Mouse (Mus musculus) stomach, embryonic 16.5 days (tissue): ENCODE data around the gene Clmn. TPM values are rescaled to one million over a fixed set of nuclear protein-coding genes. Genes with fewer than 3 reads are reported as not detected.
"Not testable (repeated sequence)": the region's sequence is repeated elsewhere in the genome, so short reads cannot be mapped to it uniquely, and the experiment has no call there.

Experiments
- ATAC-seq: fragments of 200-750 bp; cut with Nextera tagmentation; 2 replicates; pipeline ENCODE4 v1.8.0; 2017; ENCODE audit warnings: moderate number of reproducible peaks, moderate TSS enrichment; ENCODE audit not compliant: insufficient read depth, low FRiP score
- H3K27ac ChIP-seq: fragments of 300-500 bp; sonication (generic); 2 replicates; pipeline ENCODE4 v1.5.1; 2014; ENCODE audit warnings: low read length
- H3K27me3 ChIP-seq: fragments of 300-500 bp; sonication (generic); 2 replicates; pipeline ENCODE4 v1.6.1; 2014; ENCODE audit warnings: low read length, control low read depth, mixed read lengths; ENCODE audit not compliant: control insufficient read depth, insufficient read depth
- H3K36me3 ChIP-seq: fragments of 300-500 bp; sonication (generic); 2 replicates; pipeline ENCODE4 v1.6.1; 2014; ENCODE audit warnings: low read length; ENCODE audit not compliant: control insufficient read depth, insufficient read depth
- H3K4me1 ChIP-seq: fragments of 300-500 bp; sonication (generic); 2 replicates; pipeline ENCODE4 v1.6.1; 2014; ENCODE audit warnings: low read length, control low read depth, mixed read lengths; ENCODE audit not compliant: control insufficient read depth, insufficient read depth
- H3K4me2 ChIP-seq: fragments of 300-500 bp; sonication (generic); 2 replicates; pipeline ENCODE4 v1.6.1; 2014; ENCODE audit warnings: low read depth, low read length, mixed read lengths
- H3K4me3 ChIP-seq: fragments of 300-500 bp; sonication (generic); replicated peaks from 2 replicates; pipeline ENCODE4 v1.5.1; 2014; ENCODE audit warnings: mild to moderate bottlenecking, low read length
- H3K9ac ChIP-seq: fragments of 300-500 bp; sonication (generic); 2 replicates; pipeline ENCODE4 v1.6.1; 2014; ENCODE audit warnings: low read length
- H3K9me3 ChIP-seq: fragments of 300-500 bp; sonication (generic); replicated peaks from 2 replicates; pipeline ENCODE4 v1.6.1; 2016; ENCODE audit warnings: low read length, control low read depth; ENCODE audit not compliant: control insufficient read depth
- WGBS: fragments of 180-500 bp; shearing (Covaris S2); extraction: QIAGEN DNeasy Blood & Tissue Kit; methylation state at CpG from one replicate; pipeline ENCODE4 v1.1.7; 2014; 5-methylcytosine and 5-hydroxymethylcytosine counted together
- polyA plus RNA-seq: library from polyadenylated mRNA; unstranded; fragments of >200 nt; fragmentation: Nextera tagmentation; extraction: Ambion mirVana; gene quantifications from 2 replicates; pipeline ENCODE4 v1.2.1, GENCODE M21; 2015

Clmn gene
- polyA plus RNA-seq, 1 experiment from 2014 or later = 2.3 TPM

- no peak overlapping the region for H3K4me3 ChIP-seq
- ATAC-seq = no peak
- H3K9ac ChIP-seq = no peak overlapping the region
- H3K4me1 ChIP-seq = peaks cover 13% of the 10 kb centered on the region
- WGBS = 80% methylated on average over 17 of the region's 17 CpGs
- no peaks in the 10 kb centered on the region for H3K9me3 ChIP-seq
- H3K27ac ChIP-seq = no peak overlapping the region
- H3K27me3 ChIP-seq = no peaks in the 10 kb centered on the region
- H3K4me2 ChIP-seq = no peak overlapping the region
- H3K36me3 ChIP-seq = no peaks in the 10 kb centered on the region
These were observed 34.0 kb downstream of the Clmn start for GRCm38 (mm10) chr12:104830666-104831435.

GRCm38 (mm10) chr12:104830283-104830639 is 34.6 kb downstream of the Clmn start:
- ATAC-seq = no peak; the same call in 1 of the 2 replicates
- WGBS = 59% methylated on average over 7 of the region's 7 CpGs
- H3K27ac ChIP-seq = peak overlapping the region; percentile 46

GRCm38 (mm10) chr12:104829596-104830282 is 35.1 kb downstream of the Clmn start:
- peak overlapping the region; percentile 67 for H3K27ac ChIP-seq
- H3K27me3 ChIP-seq = no peaks in the 10 kb centered on the region
- no peaks in the 10 kb centered on the region for H3K36me3 ChIP-seq
- peak; percentile 83 for ATAC-seq
- peaks cover 22% of the 10 kb centered on the region for H3K4me1 ChIP-seq
- peak overlapping the region; percentile 38 for H3K9ac ChIP-seq
- no peak overlapping the region for H3K4me3 ChIP-seq
- H3K4me2 ChIP-seq = peak overlapping the region; percentile 15; the same call in 1 of the 2 replicates
- H3K9me3 ChIP-seq = no peaks in the 10 kb centered on the region
- 32% methylated on average over 6 of the region's 6 CpGs for WGBS

More at GRCm38 (mm10) chr12:104830283-104830639, 34.6 kb downstream of the Clmn start:
- no peak overlapping the region for H3K4me2 ChIP-seq
- H3K9ac ChIP-seq = no peak overlapping the region
- H3K27me3 ChIP-seq = no peaks in the 10 kb centered on the region
- H3K9me3 ChIP-seq = no peaks in the 10 kb centered on the region
- H3K4me3 ChIP-seq = no peak overlapping the region
- H3K36me3 ChIP-seq = no peaks in the 10 kb centered on the region
- peaks cover 16% of the 10 kb centered on the region for H3K4me1 ChIP-seq

DNA sequence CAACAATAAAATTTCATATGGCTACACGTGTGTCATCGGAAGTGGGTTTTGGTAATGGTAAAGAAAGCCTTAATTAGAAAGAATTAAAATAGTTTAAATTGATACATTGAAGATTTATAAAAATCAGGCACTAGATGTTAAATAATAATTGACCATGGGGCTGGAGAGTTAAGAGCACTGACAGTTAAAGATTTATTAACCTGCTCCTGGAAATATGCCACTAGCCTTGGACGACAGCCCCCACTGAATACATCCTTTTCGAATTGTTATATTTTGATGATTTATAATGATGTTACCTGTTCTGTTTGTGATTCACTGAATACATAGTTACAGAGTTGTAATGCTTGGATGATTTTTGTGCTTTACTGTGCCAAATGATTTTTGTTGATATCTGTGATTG is 35.9 kb downstream of the Clmn start:
- H3K9me3 ChIP-seq, H3K27ac ChIP-seq, H3K36me3 ChIP-seq, H3K9ac ChIP-seq, H3K27me3 ChIP-seq, H3K4me2 ChIP-seq, ATAC-seq, H3K4me3 ChIP-seq: not testable (repeated sequence)
- peaks cover 29% of the 10 kb centered on the region for H3K4me1 ChIP-seq
- WGBS = 66% methylated on average over 4 of the region's 4 CpGs

GRCm38 (mm10) chr12:104827721-104828120 is 37.2 kb downstream of the Clmn start:
- Histone ChIP-seq H3K4me3 (no peak overlapping the region), H3K9ac (no peak overlapping the region), H3K4me1 (peaks cover 29% of the 10 kb centered on the region), H3K27ac (no peak overlapping the region), H3K4me2 (no peak overlapping the region), H3K27me3 (no peaks in the 10 kb centered on the region), H3K9me3 (no peaks in the 10 kb centered on the region), H3K36me3 (no peaks in the 10 kb centered on the region)
- ATAC-seq = no peak
- WGBS = 66% methylated on average over 6 of the region's 6 CpGs

GRCm38 (mm10) chr12:104824907-104825267 is 40.0 kb downstream of the Clmn start:
- Histone ChIP-seq H3K27ac (no peak overlapping the region), H3K9ac (no peak overlapping the region), H3K4me2 (no peak overlapping the region), H3K27me3 (no peaks in the 10 kb centered on the region), H3K4me3 (no peak overlapping the region), H3K36me3 (no peaks in the 10 kb centered on the region), H3K9me3 (no peaks in the 10 kb centered on the region), H3K4me1 (peaks cover 25% of the 10 kb centered on the region)
- WGBS = 41% methylated on average over 6 of the region's 6 CpGs
- no peak for ATAC-seq

DNA sequence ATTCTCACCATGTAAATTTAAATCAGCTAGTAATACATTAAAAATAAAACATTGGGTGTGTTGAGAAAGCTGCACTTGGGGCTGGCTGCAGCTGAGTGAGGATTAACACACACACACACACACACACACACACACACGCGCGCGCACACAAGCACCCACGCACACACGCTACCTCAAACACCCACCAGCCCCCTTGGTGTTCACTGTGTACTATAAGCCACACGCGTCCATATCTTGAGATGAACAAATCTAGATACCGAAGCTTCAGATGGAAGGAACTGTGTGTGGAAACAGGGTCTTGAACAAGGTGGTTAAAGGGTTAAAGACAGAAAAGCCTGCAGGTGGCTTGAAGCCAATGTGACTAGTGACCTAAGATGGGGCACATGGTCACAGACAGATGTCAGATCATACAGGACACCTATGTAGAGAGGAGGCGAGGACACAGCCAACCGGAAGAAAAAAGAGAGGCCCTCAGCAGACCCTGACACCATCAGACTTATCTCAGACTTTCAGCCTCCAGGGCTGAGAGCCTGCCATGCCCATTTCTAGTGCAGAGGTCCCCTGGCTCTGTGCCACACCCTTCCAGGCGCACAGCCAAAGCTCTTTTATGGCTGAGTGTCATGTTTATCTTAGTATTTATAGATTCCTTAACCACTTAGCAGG is 40.5 kb downstream of the Clmn start:
- 62% methylated on average over 12 of the region's 12 CpGs for WGBS
- H3K4me1 ChIP-seq = peaks cover 19% of the 10 kb centered on the region
- peak; percentile 75 for ATAC-seq
- H3K36me3 ChIP-seq = no peaks in the 10 kb centered on the region
- H3K9me3 ChIP-seq = no peaks in the 10 kb centered on the region
- 0 out of 2 replicates have a peak overlapping the region, but pooled peaks have one; percentile 8 for H3K27ac ChIP-seq
- no peaks in the 10 kb centered on the region for H3K27me3 ChIP-seq
- no peak overlapping the region for H3K4me3 ChIP-seq
- H3K9ac ChIP-seq = no peak overlapping the region
- 0 out of 2 replicates have a peak overlapping the region, but pooled peaks have one; percentile 14 for H3K4me2 ChIP-seq

DNA sequence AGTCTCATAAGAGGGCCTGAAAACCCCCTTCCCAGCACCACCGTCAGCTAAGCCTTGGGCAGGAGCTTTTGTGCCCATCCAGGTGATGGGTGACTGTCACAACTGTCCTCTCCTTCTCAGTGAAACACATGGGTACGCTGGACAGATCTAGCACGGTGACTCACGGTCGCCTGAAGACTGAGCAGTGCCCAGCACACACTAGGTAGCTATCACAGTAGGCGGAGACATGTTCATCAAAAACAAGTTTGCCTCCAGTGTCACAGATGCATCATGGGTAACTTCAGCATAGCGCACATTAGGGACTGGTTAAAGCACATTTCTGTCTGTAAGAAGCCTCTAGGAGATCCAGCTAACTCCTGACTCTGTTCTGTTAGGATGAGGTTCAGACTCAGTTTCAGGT is 41.2 kb downstream of the Clmn start:
- H3K4me2 ChIP-seq = no peak overlapping the region
- no peak overlapping the region for H3K27ac ChIP-seq
- WGBS = 91% methylated on average over 7 of the region's 7 CpGs
- H3K9ac ChIP-seq = no peak overlapping the region
- H3K4me1 ChIP-seq = peaks cover 19% of the 10 kb centered on the region
- no peaks in the 10 kb centered on the region for H3K27me3 ChIP-seq
- no peaks in the 10 kb centered on the region for H3K36me3 ChIP-seq
- no peak overlapping the region for H3K4me3 ChIP-seq
- H3K9me3 ChIP-seq = no peaks in the 10 kb centered on the region
- ATAC-seq = no peak
